Mouse (Mus musculus): ENCODE data around the gene Fam83b. TPM values are rescaled to one million over a fixed set of nuclear protein-coding genes. Genes with fewer than 3 reads are reported as not detected.

Gene Fam83b
- polyA plus RNA-seq, 1 experiment from 2014 or later = 0.03 TPM

DNA sequence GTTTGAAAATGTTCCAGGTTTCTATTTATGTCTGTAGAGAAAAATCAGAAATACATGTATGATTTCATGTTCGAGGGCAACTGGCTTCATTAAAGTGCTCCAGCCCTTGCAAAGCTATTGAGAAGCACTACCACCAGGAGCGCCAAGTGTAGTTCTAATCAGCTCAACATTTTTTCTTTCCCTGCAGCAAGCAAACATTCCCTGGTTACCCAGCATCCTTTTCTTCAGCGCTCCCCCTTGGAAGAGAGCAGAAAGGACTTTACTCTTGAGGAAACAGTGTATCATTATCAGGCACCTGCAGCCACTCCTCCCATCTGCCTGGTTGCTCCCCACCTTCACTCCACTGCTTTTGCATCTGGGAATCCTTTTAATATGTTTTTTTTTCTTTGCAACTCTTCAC is 45.3 kb downstream of the Fam83b start:
- WGBS (ENCODE audit: insufficient replicate concordance) = 70% methylated on average over 3 of the region's 3 CpGs
- no peak overlapping the region for H3K4me2 ChIP-seq
- no peak overlapping the region for H3K27ac ChIP-seq
- H3K36me3 ChIP-seq = no peaks in the 10 kb centered on the region
- H3K9ac ChIP-seq = no peak overlapping the region
- no peaks in the 10 kb centered on the region for H3K4me1 ChIP-seq (replicated peaks)
- no peak overlapping the region for H3K4me3 ChIP-seq (replicated peaks)
- no peaks in the 10 kb centered on the region for H3K27me3 ChIP-seq
- no peaks in the 10 kb centered on the region for H3K9me3 ChIP-seq (replicated peaks)
- no peak for ATAC-seq (ENCODE audit: low read depth)
- no peak for DNase-seq

DNA sequence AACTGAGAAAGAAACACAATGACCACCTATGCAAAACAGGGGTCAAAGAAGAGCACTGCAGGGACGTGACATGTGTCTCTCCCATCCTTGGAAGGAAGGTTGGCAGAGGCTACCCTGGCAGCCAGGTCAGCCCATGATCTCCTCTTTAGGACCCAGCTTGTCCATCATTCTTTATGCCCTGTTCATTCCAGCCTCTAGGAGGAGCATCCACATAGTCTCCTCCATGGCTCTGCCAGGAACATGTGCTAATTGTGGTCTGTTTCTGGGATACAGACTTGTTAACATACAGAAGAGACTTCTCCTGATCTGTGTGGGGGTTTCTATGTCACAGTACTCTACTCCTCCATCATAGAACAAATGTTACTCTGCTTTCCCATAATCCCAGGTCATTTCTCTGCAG is 48.3 kb downstream of the Fam83b start:
- H3K4me2 ChIP-seq = no peak overlapping the region
- no peak overlapping the region for H3K9ac ChIP-seq
- DNase-seq = no peak
- no peak for ATAC-seq (ENCODE audit: low read depth)
- no peak overlapping the region for H3K27ac ChIP-seq
- H3K4me3 ChIP-seq (replicated peaks) = no peak overlapping the region
- no peaks in the 10 kb centered on the region for H3K4me1 ChIP-seq (replicated peaks)
- 44% methylated on average over 1 of the region's 1 CpGs for WGBS (ENCODE audit: insufficient replicate concordance)
- H3K27me3 ChIP-seq = no peaks in the 10 kb centered on the region
- no peaks in the 10 kb centered on the region for H3K36me3 ChIP-seq
- no peaks in the 10 kb centered on the region for H3K9me3 ChIP-seq (replicated peaks)

DNA sequence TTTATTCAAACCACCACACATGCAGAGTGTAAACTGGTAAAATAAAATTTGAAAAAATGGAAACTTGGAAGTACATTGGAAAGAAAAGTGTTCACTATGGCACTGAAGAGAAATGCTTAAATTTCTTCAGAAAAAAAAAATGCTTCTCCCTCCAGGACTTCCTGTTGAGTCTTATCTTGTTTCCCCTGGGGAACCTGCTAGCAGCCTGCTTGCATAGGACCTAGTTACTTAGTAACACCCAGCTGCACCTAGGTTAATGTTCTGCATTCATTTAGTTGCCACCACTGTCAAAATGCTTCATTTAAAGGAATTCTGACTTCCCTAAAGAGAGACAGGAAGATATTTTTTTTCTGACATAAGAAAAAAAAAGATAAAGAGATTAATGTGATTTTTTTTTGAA is 61.3 kb downstream of the Fam83b start:
- Histone ChIP-seq H3K9ac (no peak overlapping the region), H3K36me3 (no peaks in the 10 kb centered on the region), H3K27me3 (no peaks in the 10 kb centered on the region), H3K4me1 (replicated peaks) (no peaks in the 10 kb centered on the region), H3K9me3 (replicated peaks) (no peaks in the 10 kb centered on the region), H3K4me3 (replicated peaks) (no peak overlapping the region), H3K4me2 (no peak overlapping the region), H3K27ac (no peak overlapping the region)
- no peak for ATAC-seq (ENCODE audit: low read depth)
- DNase-seq = no peak

DNA sequence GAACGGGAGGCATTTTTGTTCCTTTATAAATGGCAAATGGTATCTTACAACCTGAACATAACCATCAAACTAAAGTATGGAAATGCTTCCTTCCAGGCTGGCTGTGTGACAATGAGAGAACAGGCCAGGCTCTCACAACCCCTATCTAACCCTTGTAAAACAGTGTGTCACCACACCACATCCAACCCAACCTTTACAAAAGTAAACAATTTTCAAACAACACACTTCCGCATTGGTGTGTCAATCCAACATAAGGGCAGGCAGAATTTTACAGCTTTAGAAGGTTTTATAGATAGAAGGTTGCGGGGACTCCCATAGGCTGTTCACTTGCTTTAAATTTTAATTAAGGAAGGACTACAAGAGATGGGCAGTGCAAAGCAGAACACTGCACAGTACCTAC is 77.2 kb downstream of the Fam83b start:
- no peak overlapping the region for H3K27ac ChIP-seq
- no peak overlapping the region for H3K4me2 ChIP-seq
- 0 out of 2 replicates have a peak, but pooled peaks cover 3% of the 10 kb centered on the region for H3K9me3 ChIP-seq (replicated peaks)
- DNase-seq = no peak
- whole genome bisulfite sequencing (ENCODE audit: insufficient replicate concordance) = 73% methylated on average over 3 of the region's 3 CpGs
- no peak overlapping the region for H3K4me3 ChIP-seq (replicated peaks)
- no peaks in the 10 kb centered on the region for H3K4me1 ChIP-seq (replicated peaks)
- no peak overlapping the region for H3K9ac ChIP-seq
- no peaks in the 10 kb centered on the region for H3K36me3 ChIP-seq
- no peaks in the 10 kb centered on the region for H3K27me3 ChIP-seq
- ATAC-seq (ENCODE audit: low read depth) = no peak

DNA sequence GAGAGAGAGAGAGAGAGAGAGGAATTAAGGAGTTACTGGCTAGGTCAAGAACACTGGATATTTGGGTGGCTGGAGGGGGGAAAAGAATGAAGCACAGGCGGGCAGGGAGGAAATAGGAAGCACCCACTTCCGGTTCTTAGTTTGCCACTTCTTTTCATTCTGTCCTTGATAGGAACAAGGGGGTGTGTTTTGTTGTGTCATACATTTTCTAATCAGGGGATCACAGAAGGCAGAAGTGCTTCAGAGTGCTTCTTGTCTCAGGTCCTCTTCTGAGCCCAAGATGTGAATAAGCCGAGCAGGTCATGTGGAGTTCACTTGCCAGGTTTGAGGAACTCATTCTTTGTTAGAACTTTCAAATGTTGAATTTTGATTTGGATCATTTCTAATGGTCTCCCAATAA is 86.8 kb downstream of the Fam83b start:
- no peak overlapping the region for H3K4me3 ChIP-seq (replicated peaks)
- H3K36me3 ChIP-seq = no peaks in the 10 kb centered on the region
- 8% methylated on average over 3 of the region's 3 CpGs for WGBS (ENCODE audit: insufficient replicate concordance)
- no peaks in the 10 kb centered on the region for H3K4me1 ChIP-seq (replicated peaks)
- no peak overlapping the region for H3K27ac ChIP-seq
- no peak for DNase-seq
- H3K9me3 ChIP-seq (replicated peaks) = no peaks in the 10 kb centered on the region
- no peaks in the 10 kb centered on the region for H3K27me3 ChIP-seq
- H3K9ac ChIP-seq = no peak overlapping the region
- ATAC-seq (ENCODE audit: low read depth) = no peak
- no peak overlapping the region for H3K4me2 ChIP-seq

DNA sequence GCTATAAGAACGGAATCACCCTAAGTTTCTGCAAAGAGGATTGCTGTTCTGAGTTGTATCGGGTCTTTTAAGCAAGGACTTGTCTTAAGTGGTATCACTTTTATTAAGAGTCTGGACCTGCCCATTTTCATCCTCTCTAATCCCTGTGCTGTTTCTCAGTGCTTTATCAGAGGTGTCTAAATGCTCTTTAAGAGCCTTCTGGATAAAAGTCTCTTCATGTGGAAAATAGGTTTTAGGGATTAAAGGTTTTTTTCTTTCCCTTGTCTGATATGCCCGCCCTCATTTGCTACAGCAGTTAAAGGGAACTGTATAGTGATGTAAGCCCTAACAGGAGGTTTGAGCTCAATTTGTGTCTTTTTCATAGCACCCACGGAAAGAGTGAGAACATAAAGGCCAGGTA is 97.4 kb downstream of the Fam83b start:
- H3K4me2 ChIP-seq = no peak overlapping the region
- no peaks in the 10 kb centered on the region for H3K36me3 ChIP-seq
- no peaks in the 10 kb centered on the region for H3K4me1 ChIP-seq (replicated peaks)
- DNase-seq (no peak), ATAC-seq (ENCODE audit: low read depth) (no peak)
- H3K9ac ChIP-seq = no peak overlapping the region
- H3K9me3 ChIP-seq (replicated peaks) = no peaks in the 10 kb centered on the region
- H3K27ac ChIP-seq = no peak overlapping the region
- 63% methylated on average over 4 of the region's 4 CpGs for WGBS (ENCODE audit: insufficient replicate concordance)
- no peak overlapping the region for H3K4me3 ChIP-seq (replicated peaks)
- H3K27me3 ChIP-seq = no peaks in the 10 kb centered on the region

DNA sequence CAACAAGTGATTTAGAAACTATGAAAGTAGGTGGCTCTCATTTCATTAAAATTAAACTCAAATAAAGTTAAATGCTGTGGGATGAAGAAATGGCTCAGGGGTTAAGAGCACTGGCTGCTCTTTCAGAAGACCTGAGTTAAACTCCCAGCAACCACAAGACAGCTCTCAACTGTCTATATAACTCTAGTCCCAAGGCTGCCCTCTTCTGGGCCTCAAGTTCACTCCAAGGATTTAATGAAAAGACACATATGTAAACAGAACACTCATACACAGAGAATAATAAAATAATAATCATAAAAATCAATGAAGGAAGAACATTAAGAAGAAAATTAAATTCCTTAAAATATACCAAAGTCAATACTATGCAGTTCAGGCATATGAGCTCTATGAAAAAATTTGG is 105.4 kb downstream of the Fam83b start:
- no peak for DNase-seq
- no peak for ATAC-seq (ENCODE audit: low read depth)

DNA sequence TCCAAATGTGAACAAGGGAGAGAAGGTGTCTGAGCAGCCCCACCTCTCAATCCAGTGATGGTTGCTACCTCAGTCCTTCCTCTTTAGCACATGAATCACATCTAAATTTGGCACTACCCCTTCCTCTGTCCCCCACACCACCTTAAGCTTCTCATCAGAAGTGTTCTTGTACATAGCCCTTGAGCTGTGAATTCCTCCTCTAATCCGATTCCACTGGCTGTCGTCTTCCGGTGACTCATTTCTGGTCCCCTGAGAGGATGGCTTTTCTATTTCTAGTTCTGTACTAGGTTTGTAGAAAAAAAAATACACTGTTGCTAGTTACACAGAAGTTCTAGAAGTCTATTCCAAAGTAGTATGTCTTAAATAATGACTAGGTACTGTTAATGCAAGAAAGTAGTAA is 111.2 kb downstream of the Fam83b start:
- Histone ChIP-seq H3K36me3 (no peaks in the 10 kb centered on the region), H3K27ac (no peak overlapping the region), H3K4me2 (no peak overlapping the region), H3K9me3 (replicated peaks) (no peaks in the 10 kb centered on the region), H3K27me3 (no peaks in the 10 kb centered on the region), H3K9ac (no peak overlapping the region), H3K4me3 (replicated peaks) (no peak overlapping the region), H3K4me1 (replicated peaks) (no peaks in the 10 kb centered on the region)
- 78% methylated on average over 3 of the region's 3 CpGs for WGBS (ENCODE audit: insufficient replicate concordance)
- ATAC-seq (ENCODE audit: low read depth) = no peak
- DNase-seq = no peak

More for the DNA sequence above, 105.4 kb downstream of the Fam83b start:
- H3K4me3 ChIP-seq (replicated peaks) = no peak overlapping the region
- H3K36me3 ChIP-seq = no peaks in the 10 kb centered on the region
- H3K9ac ChIP-seq = no peak overlapping the region
- H3K4me2 ChIP-seq = no peak overlapping the region
- no peaks in the 10 kb centered on the region for H3K27me3 ChIP-seq
- no peak overlapping the region for H3K27ac ChIP-seq
- H3K9me3 ChIP-seq (replicated peaks) = no peaks in the 10 kb centered on the region
- no peaks in the 10 kb centered on the region for H3K4me1 ChIP-seq (replicated peaks)

Other genes starting within 250 kb of the Fam83b start
- 0.05 TPM in 1 of 2 replicates, not detected in the other for gene Hcrtr2, start 243.3 kb downstream of the Fam83b start, polyA plus RNA-seq (2015; fragmentation: Nextera tagmentation; extraction: Ambion mirVana)

Measured in liver, embryonic 13.5 days (tissue).